Mouse (Mus musculus) limb, embryonic 13.5 days (tissue): Measurements from ENCODE around the gene Cactin. TPM values are rescaled to one million over a fixed set of nuclear protein-coding genes. Genes with fewer than 3 reads are reported as not detected.
A peak's percentile ranks its signal among the peaks of the same experiment; 100 is the strongest.

Source experiments
- ATAC-seq: fragments of 200-750 bp; cut with Nextera tagmentation; 2 replicates; pipeline ENCODE4 v1.8.0; 2017; ENCODE audit warnings: low read depth, moderate number of reproducible peaks, moderate TSS enrichment; ENCODE audit not compliant: low FRiP score
- H3K27ac ChIP-seq: fragments of 300-500 bp; sonication (generic); 2 replicates; pipeline ENCODE4 v1.5.1; 2015; ENCODE audit warnings: inconsistent platforms, mild to moderate bottlenecking, moderate library complexity
- H3K27me3 ChIP-seq: fragments of 300-500 bp; sonication (generic); 2 replicates; pipeline ENCODE4 v1.6.1; 2015; ENCODE audit warnings: mild to moderate bottlenecking, inconsistent platforms
- H3K36me3 ChIP-seq: fragments of 300-500 bp; sonication (generic); 2 replicates; pipeline ENCODE4 v1.6.1; 2015; ENCODE audit warnings: inconsistent platforms, mild to moderate bottlenecking, moderate library complexity
- H3K4me1 ChIP-seq: fragments of 300-500 bp; sonication (generic); 2 replicates; pipeline ENCODE4 v1.6.1; 2015; ENCODE audit warnings: inconsistent platforms
- H3K4me2 ChIP-seq: fragments of 300-500 bp; sonication (generic); replicated peaks from 2 replicates; pipeline ENCODE4 v1.6.1; 2015; ENCODE audit warnings: inconsistent platforms, mild to moderate bottlenecking, moderate library complexity
- H3K4me3 ChIP-seq: fragments of 300-500 bp; sonication (generic); 2 replicates; pipeline ENCODE4 v1.5.1; 2015; ENCODE audit warnings: moderate library complexity, mild to moderate bottlenecking, inconsistent platforms
- H3K9ac ChIP-seq: fragments of 300-500 bp; sonication (generic); 2 replicates; pipeline ENCODE4 v1.6.1; 2015; ENCODE audit warnings: mild to moderate bottlenecking, inconsistent platforms
- H3K9me3 ChIP-seq: fragments of 300-500 bp; sonication (generic); 2 replicates; pipeline ENCODE4 v1.6.1; 2016; ENCODE audit warnings: inconsistent platforms
- WGBS: fragments of 180-500 bp; shearing (Covaris S2); methylation state at CpG from one replicate; pipeline ENCODE4 v1.1.7; 2015; 5-methylcytosine and 5-hydroxymethylcytosine counted together
- polyA plus RNA-seq: library from polyadenylated mRNA; unstranded; fragments of >200 nt; fragmentation: Nextera tagmentation; extraction: Ambion mirVana; gene quantifications from 2 replicates; pipeline ENCODE4 v1.2.1, GENCODE M21; 2015

Cactin gene
- polyA plus RNA-seq: 41.8 and 42.3 TPM in 2 replicates

DNA sequence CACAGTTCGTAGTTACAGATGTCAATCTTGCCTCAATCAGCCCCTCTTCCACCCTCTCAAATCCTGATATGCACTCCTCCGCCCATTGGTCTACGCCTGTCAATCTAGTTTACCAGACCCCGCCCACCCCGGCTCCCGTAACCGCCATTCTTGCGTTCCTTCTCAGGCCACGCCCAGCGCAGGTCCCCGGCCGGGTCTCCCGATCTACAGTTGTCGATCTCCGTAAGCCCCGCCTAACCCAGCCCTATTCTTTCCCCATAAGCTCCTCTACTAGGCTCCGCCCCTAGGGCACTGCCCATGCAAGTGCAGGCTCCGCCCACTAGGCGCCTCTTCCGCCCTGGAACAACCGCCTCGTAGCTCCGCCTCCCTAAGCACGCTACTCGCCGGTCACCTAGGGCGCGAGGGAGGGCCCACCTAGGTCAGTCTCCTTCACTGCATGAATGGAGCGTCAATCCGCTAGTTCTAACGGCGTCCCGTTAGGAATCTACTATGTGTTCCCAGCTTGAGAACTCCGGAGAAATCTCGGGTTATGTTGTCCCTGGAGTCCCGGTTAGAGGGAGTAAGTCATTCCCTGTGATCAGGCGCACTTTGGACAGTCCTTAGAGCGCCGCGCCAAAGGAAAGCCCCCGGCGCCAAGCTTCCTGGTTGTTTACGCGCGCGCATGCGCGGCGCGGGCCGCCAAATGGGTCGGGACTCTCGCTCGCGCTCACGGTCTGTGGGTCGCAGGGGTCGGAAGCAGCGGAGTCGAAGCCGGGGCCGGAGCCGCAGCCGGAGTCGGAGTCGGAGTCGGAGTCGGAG, at the start of gene Cactin:
Gene Cactin (plus strand): TSS at position 554 of the 798 bp plus-strand sequence.
- Histone ChIP-seq H3K27me3 (no peaks in the 10 kb centered on the region), H3K4me2 (peak within 1 kb of the TSS; percentile 91), H3K9ac (peak within 1 kb of the TSS; percentile 95), H3K9me3 (no peaks in the 10 kb centered on the region), H3K4me1 (peaks cover 48% of the 10 kb centered on the region), H3K27ac (peak within 1 kb of the TSS; percentile 89), H3K36me3 (peaks cover 68% of the 10 kb centered on the region), H3K4me3 (peak within 1 kb of the TSS; percentile 96)
- WGBS: 1% methylated on average over 68 of the region's 68 CpGs
- peak; percentile 94 for ATAC-seq

DNA sequence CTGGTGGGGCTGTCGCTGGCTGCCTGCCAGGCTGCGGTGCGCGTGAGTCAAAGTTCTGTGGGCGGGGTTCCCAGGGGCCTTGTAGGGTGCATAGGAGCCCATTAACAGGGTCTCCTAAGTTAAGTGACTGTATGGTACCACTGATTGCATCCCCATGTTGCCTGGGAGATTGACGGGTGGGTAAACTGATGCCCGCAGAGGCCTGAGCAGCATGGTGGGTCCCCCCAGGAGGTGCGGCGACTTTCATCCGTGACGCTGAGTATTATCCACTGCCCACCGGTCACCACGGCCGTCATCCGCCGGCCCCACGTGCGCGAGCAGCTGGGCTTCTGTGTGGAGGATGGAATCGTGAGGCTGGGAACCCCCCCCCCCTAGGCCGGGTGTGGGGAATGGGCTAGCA, 48.5 kb upstream of the Cactin start:
- Histone ChIP-seq H3K9me3 (0 out of 2 replicates have a peak, but pooled peaks cover 4% of the 10 kb centered on the region), H3K4me2 (no peak overlapping the region), H3K27me3 (0 out of 2 replicates have a peak, but pooled peaks cover 4% of the 10 kb centered on the region), H3K36me3 (peaks cover 45% of the 10 kb centered on the region), H3K27ac (no peak overlapping the region), H3K4me1 (peaks cover 13% of the 10 kb centered on the region), H3K9ac (no peak overlapping the region), H3K4me3 (no peak overlapping the region)
- ATAC-seq: no peak
- WGBS: 95% methylated on average over 21 of the region's 21 CpGs

DNA sequence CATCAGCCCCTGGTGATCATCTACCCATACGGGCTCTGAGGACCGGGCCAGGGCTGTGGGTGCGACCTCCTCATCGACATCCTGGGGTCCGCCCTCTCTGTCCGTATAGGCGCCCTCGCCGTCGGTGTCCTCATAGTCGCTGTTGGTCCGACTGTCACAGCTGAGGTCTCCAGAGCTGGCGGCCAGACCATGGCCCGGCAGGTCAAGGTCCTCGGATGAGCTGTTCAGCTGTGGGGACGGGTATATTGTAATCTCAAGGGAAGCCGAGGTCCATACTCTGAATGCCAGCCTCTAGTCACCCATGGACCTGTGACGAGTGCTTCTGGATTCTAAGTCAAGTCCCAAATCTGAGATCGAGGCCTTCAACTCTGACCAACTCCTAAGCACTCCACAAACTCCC, 47.1 kb upstream of the Cactin start:
- Histone ChIP-seq H3K36me3 (peaks cover 45% of the 10 kb centered on the region), H3K4me3 (no peak overlapping the region), H3K4me1 (peaks cover 9% of the 10 kb centered on the region), H3K9ac (no peak overlapping the region), H3K27ac (no peak overlapping the region), H3K9me3 (0 out of 2 replicates have a peak, but pooled peaks cover 4% of the 10 kb centered on the region), H3K4me2 (no peak overlapping the region), H3K27me3 (0 out of 2 replicates have a peak, but pooled peaks cover 11% of the 10 kb centered on the region)
- ATAC-seq: no peak
- WGBS: 96% methylated on average over 19 of the region's 19 CpGs

DNA sequence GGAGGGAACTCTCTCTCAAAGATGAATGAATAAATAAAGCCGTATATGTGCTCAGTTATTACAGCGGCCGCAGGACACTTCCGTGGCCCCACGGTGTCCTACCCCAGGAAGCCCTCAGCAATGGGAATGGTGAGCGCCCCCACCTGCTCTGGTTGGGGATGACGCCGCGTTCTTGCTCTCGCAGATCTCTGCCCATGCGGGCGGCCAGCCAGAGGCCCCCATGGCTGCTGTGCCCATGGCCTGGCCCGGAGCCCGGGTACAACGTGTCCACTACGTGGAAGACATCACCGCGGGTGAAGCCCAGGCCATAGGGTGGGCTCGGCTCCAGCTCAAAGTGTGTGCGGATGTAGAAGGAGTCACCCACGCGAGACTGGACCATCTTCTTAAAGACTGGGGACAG, 43.2 kb upstream of the Cactin start:
- Histone ChIP-seq H3K27ac (no peak overlapping the region), H3K9ac (no peak overlapping the region), H3K27me3 (peaks cover 45% of the 10 kb centered on the region), H3K4me2 (no peak overlapping the region), H3K9me3 (0 out of 2 replicates have a peak, but pooled peaks cover 4% of the 10 kb centered on the region), H3K4me3 (no peak overlapping the region), H3K36me3 (peaks cover 13% of the 10 kb centered on the region), H3K4me1 (peaks cover 12% of the 10 kb centered on the region)
- WGBS: 82% methylated on average over 22 of the region's 22 CpGs
- no peak for ATAC-seq

DNA sequence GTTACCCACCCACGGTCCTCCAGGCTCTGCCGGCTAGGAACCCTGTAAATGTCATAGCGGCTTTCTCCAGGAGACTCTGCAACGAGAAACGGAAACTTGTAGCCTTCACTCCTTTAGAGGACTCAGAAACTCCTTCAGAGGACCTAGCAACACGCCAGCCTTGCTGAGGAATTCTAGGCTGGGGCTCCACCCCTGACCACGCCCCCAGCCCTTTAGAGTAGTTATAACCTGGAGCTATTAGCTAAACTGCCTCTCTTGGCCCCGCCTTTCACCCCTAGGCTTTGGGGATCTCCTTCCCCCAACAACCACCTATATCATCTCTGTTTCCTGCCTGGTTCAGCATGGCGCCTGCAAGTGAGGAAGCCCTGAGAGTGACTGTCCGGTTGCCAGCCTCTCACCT, 41.4 kb upstream of the Cactin start:
- Histone ChIP-seq H3K9ac (peak overlapping the region; percentile 43), H3K4me2 (peak overlapping the region; percentile 41)
- no peak; the same call in 1 of the 2 replicates for ATAC-seq

DNA sequence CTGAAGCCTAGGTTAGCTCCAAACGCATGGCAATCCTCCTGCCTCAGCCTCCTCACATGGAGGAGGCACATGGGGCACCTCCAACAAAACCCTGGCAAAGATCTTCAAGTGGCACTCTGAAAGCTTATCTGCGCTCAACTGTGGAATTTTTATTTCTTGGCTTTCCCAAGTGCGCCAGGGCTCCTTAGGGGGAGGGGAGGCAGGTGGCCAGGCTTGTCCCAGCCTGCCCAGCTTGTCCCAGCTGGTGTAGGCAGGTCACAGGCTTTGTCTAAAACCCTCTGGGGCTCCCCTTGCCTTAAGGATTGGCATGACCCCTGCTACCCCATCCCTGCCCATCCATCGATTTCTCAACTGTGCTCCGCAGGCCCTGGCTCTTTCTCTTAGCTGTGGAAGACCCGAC, 36.7 kb upstream of the Cactin start:
- 29% methylated on average over 6 of the region's 6 CpGs for WGBS
- Histone ChIP-seq H3K4me3 (peak overlapping the region; percentile 2; the same call in 1 of the 2 replicates), H3K36me3 (no peaks in the 10 kb centered on the region), H3K27ac (no peak overlapping the region), H3K27me3 (peaks cover 89% of the 10 kb centered on the region), H3K9ac (no peak overlapping the region), H3K4me1 (peaks cover 18% of the 10 kb centered on the region), H3K4me2 (no peak overlapping the region), H3K9me3 (no peaks in the 10 kb centered on the region)
- ATAC-seq: no peak

More for the DNA sequence above, 41.4 kb upstream of the Cactin start:
- Histone ChIP-seq H3K4me3 (0 out of 2 replicates have a peak overlapping the region, but pooled peaks have one; percentile 1), H3K4me1 (peaks cover 17% of the 10 kb centered on the region), H3K36me3 (no peaks in the 10 kb centered on the region), H3K9me3 (0 out of 2 replicates have a peak, but pooled peaks cover 4% of the 10 kb centered on the region), H3K27ac (no peak overlapping the region), H3K27me3 (peaks cover 64% of the 10 kb centered on the region)
- 30% methylated on average over 10 of the region's 10 CpGs for WGBS

DNA sequence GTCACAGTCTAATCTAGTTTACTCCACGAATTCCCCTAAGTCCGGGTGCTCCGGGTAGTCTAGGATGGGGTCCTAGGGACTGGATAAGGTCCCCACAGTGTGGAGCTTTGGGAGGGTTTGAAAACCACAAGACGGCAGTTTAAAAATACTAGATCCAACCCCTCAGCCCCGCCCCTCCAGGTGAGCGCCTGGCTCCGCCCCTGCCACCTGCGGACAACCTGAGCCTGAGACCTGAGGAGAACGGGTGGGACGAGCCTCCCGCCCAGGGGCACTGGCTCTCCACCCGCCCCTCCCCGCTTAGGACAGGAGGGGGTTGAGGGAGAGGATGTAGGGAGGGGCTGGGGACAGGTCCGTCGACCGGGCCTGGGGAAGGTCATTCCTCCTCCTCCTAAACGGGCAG, 36.2 kb upstream of the Cactin start:
- WGBS: 7% methylated on average over 17 of the region's 17 CpGs
- no peak overlapping the region for H3K27ac ChIP-seq
- H3K9ac ChIP-seq: no peak overlapping the region
- no peaks in the 10 kb centered on the region for H3K9me3 ChIP-seq
- no peak for ATAC-seq
- 0 out of 2 replicates have a peak overlapping the region, but pooled peaks have one; percentile 74 for H3K4me2 ChIP-seq
- peaks cover 15% of the 10 kb centered on the region for H3K4me1 ChIP-seq
- H3K27me3 ChIP-seq: peaks cover 91% of the 10 kb centered on the region
- peak overlapping the region; percentile 42 for H3K4me3 ChIP-seq
- no peaks in the 10 kb centered on the region for H3K36me3 ChIP-seq

DNA sequence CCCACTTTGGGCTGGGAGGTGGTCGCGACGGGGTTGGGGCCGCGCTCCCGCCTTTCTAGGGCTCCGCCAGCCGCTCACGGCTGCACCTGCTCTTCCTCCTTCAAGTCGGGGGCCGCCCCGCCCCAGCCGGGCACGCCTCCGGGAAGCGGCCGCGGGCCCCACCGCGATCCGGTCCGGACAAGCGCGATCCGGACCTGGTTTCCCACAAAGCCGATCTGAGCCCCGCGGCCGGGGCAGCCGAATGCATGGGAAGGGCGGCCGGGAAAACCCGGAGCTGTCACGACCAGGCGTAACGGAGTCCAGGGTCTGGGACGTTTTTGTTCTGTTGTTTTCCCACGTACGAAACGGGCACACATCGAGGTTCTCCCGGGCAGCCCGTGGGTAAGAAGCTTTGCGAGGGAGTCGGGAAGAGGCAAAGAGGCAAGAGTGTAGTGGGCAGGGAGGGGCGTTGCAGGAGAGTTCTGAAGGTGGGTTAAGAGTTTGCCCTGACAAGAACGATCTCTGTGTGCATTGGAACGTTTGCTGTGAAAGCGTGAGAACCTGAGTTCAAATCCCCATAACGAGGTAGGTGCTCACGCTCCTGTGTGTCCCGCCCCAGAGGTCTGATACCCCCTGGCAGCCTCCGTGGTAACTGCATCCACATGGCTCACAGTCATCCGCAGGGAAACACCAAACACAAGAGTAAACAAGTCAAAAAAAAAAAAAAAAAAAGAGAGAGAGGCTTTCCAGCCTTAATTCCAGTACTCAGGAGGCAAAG, 35.0 kb upstream of the Cactin start:
- Histone ChIP-seq H3K4me1 (peaks cover 24% of the 10 kb centered on the region), H3K27me3 (peaks cover 91% of the 10 kb centered on the region), H3K9me3 (no peaks in the 10 kb centered on the region), H3K27ac (no peak overlapping the region), H3K4me3 (peak overlapping the region; percentile 42), H3K36me3 (no peaks in the 10 kb centered on the region), H3K4me2 (peak overlapping the region; percentile 74), H3K9ac (peak overlapping the region; percentile 53)
- 2% methylated on average over 54 of the region's 54 CpGs for WGBS
- ATAC-seq: peak; percentile 42

DNA sequence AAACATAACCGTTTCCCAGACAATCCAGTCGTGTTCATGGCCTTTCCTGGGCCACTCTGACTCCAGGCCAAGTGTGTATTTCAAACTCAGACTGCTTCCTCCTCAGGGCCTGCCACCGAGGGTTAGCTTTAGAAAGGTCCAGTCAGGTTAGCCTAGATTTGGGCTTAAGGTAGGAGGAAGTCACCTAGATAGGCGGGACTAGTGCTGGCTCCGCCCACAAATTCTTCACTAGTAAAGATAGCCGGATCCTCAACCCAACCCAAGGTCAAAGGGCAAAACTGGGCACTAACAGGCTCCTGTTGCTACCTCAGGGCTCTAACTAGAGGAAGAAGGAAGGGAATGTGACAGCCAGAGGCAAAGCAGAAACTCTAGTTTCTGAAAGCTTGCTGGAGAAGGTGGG, 34.3 kb upstream of the Cactin start:
- 34% methylated on average over 6 of the region's 6 CpGs for WGBS
- H3K4me1 ChIP-seq: peaks cover 30% of the 10 kb centered on the region
- no peak overlapping the region for H3K9ac ChIP-seq
- H3K9me3 ChIP-seq: no peaks in the 10 kb centered on the region
- no peaks in the 10 kb centered on the region for H3K36me3 ChIP-seq
- no peak overlapping the region for H3K27ac ChIP-seq
- H3K27me3 ChIP-seq: peaks cover 91% of the 10 kb centered on the region
- no peak overlapping the region; the same call in 1 of the 2 replicates for H3K4me2 ChIP-seq
- H3K4me3 ChIP-seq: no peak overlapping the region
- ATAC-seq: no peak

DNA sequence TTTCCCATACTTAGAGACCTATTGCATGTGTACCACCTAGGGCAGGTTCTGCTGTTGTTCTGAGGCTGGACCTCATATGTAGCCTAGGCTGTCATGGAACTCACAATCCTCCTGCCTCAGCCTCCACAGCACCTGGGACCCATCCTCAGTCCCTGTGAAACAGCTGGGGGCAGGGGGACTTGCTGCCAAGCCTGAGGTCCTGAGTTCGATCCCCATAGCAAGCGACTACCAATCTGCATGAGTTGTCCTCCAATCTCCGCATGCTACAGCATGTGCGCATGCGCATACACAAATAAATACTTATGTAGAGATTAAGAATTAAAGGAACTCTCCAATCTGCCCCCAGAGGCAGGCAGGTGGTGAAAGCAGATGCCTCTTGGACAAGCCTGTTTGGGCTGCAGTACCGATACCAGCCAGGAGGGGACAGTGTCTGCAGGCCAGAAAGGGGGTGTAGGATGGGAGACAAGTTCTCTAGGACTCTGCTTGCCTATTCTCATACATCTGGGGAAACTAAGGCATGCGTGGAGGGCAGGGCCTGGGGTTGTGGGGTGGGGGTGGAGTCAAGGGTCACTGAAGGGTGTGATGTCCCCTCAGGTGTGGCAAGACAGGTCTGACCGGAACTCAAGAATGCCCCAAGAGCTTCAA, 33.3 kb upstream of the Cactin start:
- no peak for ATAC-seq
- 56% methylated on average over 8 of the region's 8 CpGs for whole genome bisulfite sequencing
- Histone ChIP-seq H3K27me3 (peaks cover 84% of the 10 kb centered on the region), H3K4me1 (peaks cover 30% of the 10 kb centered on the region), H3K9ac (no peak overlapping the region), H3K36me3 (no peaks in the 10 kb centered on the region), H3K9me3 (no peaks in the 10 kb centered on the region), H3K4me3 (no peak overlapping the region), H3K27ac (no peak overlapping the region), H3K4me2 (no peak overlapping the region)

DNA sequence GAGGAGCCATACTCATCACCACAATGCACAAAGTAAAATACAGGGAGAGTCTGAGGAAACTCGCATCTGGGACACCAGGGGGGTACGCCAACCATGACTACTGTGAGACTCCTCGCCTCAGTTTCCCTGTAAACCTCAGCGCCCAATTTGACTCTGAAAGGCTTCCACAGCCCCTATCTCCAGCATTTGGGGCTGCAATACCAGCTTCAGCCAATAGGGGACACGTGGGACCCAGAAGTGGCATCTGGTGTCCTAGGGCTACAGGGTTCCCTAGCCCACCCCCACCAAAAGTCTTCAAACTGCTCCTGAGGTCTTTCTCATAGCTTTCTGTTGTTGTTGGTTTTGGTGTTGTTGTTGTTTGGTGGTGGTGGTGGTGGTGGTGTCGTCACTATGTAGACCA, 32.3 kb upstream of the Cactin start:
- Histone ChIP-seq H3K4me3 (no peak overlapping the region), H3K9ac (no peak overlapping the region), H3K27me3 (peaks cover 74% of the 10 kb centered on the region), H3K4me1 (peaks cover 32% of the 10 kb centered on the region), H3K27ac (no peak overlapping the region), H3K4me2 (no peak overlapping the region), H3K9me3 (no peaks in the 10 kb centered on the region), H3K36me3 (no peaks in the 10 kb centered on the region)
- WGBS: 24% methylated on average over 6 of the region's 6 CpGs
- ATAC-seq: no peak
